Mouse (Mus musculus): ENCODE measurements around the gene Ybx2. TPM values are rescaled to one million over a fixed set of nuclear protein-coding genes. Genes with fewer than 3 reads are reported as not detected.
"Not testable (repeated sequence)": the region's sequence is repeated elsewhere in the genome, so short reads cannot be mapped to it uniquely, and the experiment has no call there.

The Ybx2 gene
- total RNA-seq, 2 experiments from 2014 or later = 10.9 to 11.1 TPM

DNA sequence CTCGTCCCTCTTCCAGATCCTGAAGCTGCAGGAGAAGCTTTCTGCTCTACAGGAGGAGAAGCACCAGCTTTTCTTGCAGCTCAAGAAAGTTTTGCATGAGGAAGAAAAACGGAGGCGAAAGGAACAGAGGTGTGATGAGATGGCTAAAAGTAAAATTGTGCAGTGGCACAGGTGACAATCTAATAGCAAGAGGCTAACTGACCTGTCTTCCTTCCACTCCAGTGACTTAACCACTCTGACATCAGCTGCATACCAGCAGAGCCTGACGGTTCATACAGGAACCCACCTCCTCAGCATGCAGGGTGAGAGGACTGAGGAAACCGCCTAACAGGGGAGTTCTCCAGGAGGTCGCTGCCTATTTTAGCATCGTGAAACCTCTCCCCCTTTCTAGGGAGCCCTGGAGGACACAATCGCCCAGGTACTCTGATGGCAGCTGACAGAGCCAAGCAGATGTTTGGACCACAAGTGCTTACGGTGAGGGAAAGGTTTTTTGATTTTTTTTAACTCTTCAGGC, 20.6 kb upstream of the Ybx2 start:
- no peak for DNase-seq

- DNase-seq = no peak
Measured at GRCm38 (mm10) chr11:69915667-69916627, 19.6 kb upstream of the Ybx2 start.

DNA sequence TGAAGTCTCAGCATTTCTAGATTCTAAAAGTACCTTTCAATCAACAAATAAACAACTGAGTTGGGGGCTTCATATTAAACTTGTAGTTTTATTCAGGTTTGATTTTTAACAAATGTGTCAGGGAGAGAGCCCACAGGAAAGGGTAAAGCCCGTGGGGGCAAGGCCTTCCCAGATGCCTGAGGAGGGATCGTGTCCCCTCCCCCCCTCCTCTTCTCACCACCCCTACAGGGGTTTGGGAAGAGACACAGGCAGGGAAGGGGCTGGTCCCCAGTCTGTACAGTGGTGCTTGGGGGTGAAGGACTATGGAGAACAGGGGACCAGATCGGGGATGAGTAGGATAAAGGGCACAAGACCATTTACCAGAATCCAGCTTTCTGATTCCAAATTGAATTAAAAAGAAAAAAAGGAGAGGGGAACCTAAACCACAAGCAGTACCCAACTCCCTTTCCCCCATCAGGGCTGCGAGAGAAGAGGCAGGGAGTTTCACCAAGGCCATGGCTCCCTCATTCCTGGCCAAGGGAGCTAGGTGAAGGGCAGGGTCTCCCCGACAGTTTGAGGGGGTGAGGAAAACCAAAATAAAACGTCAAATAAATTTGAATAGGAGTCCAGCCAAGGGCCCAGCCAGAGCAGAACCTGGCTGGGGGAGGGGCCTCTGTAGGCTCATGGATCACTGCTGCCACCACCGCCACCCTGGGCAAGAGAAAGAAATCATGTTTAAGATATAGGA, 18.8 kb upstream of the Ybx2 start:
- not testable (repeated sequence) for DNase-seq

DNA sequence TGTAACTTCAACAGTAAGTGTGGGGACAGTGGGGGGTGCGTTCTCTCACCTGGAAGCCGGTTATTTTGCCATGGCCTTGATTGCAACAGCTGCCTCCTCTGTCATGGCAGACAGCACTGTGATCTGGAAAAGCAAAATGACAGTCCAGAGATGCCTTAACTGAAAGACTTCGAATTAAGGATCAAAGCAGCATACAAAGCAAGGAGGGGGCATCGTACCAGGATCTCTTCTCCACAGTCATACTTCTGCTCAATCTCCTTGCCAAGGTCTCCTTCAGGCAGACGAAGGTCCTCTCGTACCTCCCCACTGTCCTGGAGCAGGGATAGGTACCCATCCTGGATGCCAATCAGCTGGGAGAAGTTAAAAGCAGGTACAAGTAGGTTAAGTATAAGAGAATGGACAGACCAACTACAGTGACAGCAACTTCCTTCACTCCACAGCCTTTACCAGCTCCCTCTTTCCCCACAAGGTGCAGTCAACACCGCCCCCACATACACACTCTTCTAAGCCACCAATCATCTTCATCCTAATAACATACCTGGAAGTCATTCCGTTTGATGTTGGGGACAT, 18.1 kb upstream of the Ybx2 start:
- no peak for DNase-seq

GRCm38 (mm10) chr11:69918118-69918517, 17.5 kb upstream of the Ybx2 start:
- no peak for DNase-seq

DNA sequence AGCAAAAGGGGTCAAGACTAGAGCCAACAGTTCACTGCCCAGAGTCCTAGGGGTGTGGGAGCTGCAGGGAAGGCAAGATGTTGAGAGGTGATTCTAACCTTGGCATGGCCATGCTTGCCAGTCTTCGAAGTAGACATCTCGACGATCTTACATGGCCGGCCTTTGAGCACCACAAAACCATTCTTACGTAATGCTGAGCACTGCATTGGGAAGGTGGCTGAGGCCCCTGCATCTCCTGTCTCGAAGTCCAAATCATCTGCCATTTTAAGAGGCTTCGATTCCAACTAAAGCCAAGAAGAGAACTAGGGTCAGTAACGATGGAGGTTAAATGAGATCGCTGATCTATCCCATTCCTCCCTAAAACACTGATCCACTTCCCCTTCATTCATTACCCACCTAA, 16.5 kb upstream of the Ybx2 start:
- no peak for DNase-seq

DNA sequence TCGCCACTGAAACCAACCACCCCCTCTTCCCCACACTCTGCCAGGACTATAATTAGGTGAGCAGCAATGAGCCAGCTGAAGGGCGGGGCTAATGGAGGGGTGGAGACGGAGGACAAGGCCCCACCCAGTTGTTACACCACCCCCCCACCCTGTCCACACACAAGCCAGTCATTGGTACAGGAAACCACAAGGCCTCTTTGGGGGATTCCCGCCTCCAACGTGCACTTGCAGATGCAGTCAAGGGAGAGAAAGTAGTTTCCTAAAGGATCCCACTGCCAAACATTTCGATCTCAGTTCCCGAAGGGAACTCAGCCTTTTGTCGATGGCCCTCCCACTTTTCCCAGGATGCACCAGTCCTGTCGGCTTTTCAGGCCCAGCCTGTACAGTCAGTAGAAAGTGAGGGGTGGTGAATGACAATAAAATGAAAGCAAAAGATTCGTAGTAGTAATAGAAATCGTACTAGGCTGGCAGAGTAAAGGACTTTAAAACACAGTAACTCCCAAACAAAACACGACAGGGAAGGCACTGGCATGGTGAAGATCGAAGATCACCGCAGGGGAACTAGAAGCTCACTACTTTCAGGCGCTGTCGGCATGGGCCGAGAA, 15.8 kb upstream of the Ybx2 start:
- DNase-seq = peak; percentile 40 to 46

DNA sequence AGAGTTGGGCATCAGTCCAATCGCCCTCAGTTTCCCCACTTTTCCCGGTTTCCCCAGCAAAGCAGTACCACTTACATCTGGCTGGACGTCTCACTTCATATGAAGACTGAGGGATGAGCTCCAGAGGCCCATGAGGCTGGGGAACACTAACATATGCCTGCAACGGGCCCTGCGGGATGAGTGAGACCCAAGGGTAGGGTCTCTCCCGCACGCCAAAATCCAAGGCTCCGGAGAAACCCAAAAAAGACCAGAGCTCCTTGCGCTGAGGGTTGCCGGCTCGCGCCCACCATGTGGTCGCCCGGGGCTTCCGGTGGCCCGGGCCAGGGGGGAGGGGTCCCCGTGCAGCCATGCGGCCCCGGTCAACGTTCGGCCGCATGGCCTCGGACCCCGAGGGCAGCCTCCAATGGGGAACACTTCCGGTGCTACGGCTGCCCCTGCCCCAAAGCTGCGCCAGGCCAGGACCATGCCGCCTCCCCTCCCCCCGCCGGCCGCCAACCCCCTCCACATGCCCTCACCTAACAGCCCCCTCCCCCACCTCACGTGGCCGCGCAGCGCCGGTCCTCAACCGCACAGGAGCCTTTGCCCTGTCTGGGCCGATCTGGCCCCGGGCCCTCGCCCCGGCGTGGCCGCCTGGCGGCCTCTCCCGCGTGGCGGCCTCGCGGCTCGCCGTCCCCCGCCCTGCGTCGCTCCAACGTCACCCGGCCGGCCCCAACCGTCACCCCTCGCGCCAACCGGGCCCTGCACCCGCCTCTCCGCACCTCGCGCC, 15.1 kb upstream of the Ybx2 start:
- DNase-seq = peak; percentile 23 to 40

DNA sequence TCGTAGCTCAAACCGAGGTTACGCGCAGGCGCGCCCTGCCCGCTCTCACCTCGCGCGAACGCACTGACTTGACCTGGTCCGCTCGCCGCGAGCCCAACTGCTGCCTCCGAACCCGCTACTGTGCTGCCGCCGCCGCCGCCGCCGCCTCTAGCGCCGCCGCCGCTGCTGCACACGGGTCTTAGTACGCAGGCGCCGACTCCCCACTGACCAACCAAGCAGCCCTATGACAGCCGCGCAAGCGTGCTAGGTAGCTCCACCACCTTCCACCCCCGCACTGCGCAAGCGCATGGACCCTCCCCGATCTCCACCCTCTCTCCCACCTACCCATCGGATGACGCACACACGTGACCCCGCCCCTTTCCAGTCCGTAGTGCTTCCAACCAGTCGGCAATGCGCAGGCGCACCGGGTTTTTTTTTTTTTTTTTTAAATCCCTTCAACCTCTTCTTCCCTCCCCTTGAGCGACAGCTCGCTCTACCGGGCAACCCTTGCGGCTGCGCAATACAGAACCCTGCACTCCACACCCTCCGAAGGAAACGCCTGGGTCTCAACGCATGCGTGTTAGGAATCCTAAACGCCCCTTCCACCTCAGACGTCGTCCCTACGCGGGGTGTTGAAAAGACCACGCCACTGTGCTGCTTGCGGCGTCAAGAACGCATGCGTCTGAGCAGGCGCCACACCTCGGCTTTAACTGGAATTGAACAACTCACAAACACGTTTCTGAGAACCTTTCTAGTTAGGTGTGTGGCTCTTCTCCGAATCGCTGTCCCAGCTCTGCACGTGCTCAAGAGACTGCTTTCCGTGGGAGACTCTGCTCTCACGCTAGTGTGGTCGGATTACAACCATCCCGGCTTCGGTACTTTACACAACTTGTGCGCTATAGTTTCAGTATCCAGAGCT, 14.2 kb upstream of the Ybx2 start, which contains the start of gene Eif5a:
TSS of gene Eif5a (minus strand) at position 845 of the 898 bp plus-strand sequence.
- peak; percentile 100 for DNase-seq

DNA sequence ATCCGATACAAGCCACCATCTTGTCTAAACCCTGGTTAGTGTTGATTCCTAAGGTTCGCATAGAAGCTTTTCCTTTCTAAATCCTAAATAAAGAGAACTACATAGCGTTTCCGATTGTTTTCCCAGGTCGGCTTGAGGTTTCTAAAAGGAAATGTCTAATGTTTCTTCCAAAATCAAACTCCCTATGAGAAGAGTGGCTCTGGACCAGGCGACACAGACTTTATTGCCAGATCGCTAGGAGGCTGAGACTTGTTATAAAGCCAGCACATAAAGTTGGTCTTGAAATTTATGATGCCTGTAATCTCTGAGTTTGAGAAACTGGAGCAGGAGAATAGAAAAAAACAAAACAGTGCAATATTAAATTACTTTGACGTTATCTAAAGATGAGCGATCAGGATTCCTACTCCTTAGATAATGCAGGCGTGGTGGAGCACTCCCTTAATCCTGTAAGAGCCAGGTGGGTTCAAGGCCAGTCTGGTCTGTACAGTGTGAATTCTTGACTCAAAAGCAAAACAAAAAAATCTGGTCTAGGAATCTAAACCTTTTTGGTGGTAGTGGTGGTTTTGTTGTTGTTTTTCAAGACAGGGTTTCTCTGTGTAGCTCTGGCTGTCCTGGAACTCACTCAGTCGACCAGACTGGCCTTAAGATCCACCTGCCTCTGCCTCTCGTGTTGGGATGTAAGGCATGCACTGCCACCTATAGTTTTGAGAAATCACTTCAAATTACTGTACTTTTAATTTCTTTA, 13.4 kb upstream of the Ybx2 start:
- no peak for DNase-seq

DNA sequence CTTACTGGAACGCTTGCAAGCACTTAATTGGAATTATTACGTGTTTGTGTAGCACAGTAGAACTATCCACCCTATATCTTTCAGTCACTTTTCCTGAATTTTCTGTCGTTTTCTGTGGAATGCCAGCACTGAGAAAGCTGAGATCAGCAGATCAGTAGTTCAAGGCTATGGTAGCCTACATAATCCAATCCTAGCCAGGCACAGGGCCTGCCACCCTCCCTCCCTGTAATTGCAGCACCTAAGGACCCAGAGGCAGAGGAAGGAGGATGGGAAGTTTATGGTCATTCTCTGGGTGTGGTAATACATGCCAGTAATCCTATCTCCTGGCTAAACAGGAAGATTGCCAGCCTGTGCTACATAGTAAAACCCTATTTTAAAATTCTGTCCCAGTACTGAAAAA, 12.8 kb upstream of the Ybx2 start:
- DNase-seq = no peak

- no peak for DNase-seq
Measured at GRCm38 (mm10) chr11:69927501-69927900, 8.1 kb upstream of the Ybx2 start.

DNA sequence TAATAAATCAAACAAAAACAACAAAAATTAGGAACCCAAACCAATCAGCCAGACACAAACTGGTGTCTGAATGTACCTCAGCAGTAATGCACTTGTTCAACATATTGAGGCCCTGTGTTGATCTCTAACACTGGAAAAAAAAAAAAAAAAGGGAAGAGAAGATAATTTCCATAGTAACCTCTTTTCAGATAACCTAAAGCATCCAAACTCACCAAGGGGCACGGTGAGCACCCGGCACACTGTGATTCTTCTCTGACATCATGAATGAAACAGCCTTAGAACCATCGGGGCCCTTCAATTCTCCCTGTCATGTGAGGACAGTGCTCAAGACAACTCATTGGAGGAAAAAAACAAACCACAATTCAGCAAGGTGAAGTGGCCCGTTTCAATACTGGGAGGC, 5.9 kb upstream of the Ybx2 start:
- DNase-seq = no peak

GRCm38 (mm10) chr11:69930176-69930575, 5.4 kb upstream of the Ybx2 start:
- DNase-seq = not testable (repeated sequence)

DNA sequence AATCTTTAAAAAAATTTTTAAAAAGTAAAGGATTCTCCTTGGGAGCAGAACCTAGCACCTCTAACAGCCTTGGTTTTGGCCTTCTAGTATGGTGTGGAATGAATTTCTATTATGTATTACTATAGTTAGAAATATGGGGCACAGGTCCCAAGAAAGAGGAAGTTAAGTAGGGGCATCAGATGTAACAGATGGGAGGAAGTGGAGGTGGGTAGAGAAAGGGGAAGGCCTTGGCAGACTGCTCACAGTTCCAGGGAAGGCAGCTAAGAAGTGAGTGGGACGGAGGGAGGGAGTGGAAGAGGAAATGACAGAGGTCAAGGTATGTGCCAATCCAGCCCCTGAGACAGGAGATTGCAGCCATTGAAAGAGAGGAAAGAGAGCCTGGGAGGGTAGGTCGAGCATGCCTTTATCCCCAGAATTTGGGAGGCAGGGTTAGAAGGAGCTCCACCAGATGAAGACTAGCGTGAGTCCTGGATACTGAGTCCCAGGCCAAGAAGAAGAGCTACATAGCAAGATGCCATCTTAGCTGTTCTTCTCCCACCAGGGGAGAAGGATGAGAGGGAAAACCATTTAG, 4.5 kb upstream of the Ybx2 start:
- no peak for DNase-seq

- DNase-seq = no peak
Measured at GRCm38 (mm10) chr11:69931769-69932168, 3.8 kb upstream of the Ybx2 start.

DNA sequence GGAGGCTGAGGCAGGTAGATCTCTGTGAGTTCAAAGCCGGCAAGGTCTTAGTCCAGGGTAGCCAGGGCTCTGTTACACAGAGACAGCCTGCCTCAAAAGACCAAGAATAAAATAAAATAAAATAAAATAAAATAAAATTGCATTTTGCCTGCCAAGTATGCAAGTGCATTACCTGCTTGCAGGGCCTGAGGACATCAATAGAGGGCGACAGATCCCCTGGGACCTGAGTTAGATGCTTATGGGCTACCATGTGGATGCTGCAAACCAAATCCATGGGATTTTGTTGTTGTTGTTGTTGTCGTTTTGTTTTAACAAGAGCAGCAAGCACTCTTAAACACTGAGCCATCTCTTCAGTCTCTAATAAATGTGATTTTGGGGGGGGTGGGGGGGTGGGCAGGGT, 3.3 kb upstream of the Ybx2 start:
- DNase-seq = no peak

DNA sequence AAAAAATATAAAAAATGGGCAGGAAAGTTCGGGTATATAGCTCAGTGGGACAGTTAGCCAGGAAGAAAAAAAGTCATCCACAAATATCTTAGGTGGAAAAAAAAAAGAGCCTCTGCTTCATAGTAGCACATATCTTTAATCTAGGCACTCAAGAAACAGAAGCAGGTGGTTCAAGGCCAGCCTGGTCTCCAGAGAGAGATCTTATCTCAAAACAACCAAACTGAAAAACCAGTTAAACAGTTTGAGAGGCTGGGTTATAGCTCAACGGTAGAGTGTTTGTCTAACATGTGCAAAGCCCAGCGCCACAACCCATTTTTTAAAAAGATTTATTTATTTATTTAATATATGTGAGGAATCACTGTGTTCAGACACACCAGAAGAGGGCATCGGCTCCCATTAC, 2.5 kb upstream of the Ybx2 start:
- no peak for DNase-seq

- DNase-seq = peak; percentile 85 to 90
Measured at GRCm38 (mm10) chr11:69934169-69934568, 1.4 kb upstream of the Ybx2 start.

DNA sequence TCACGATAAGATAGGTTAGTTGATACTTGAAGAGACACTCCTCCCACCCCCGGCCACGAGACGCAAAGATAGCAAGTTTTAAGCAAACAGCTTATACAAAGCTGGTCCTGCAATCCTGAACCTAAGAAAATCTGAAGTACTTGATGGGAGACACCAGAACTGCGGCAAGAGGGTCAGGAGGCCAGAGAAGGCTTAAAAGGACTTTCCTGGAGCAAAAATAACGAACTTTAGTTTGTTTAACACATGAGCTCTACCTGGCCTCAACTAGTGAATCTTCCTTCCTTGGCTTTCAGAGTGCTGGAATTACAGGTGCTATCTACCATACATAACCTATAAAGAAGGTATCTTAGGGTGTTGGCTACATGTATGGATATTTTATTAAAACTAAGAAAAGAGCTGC, 915 bp upstream of the Ybx2 start:
- no peak for DNase-seq
